Comparison of ENCODE assay signal across 16 mouse cellular contexts in the genomic region with DNA sequence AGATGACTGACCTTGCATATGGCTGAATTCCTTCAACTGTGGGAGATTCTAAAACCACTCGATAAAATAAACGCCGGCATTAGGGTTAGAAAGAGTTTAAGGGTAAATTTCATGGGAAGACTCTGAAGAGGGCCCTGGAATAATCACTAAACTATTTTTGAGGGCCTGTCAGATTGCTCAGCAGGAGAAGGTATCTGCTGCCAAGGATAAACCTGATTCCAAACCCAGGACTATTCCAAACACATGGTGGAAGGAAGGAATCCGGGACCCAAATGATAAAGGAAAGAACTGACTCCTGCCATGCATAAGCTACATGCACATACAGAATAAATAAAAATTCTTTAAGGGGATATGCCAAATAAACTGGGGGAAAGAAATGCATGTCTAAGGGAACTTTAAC.
"Had no signal": no experiment of that assay in that cellular context is flagged by ENCODE, and none has a peak within 500 bp of the region (broad histone marks: within the 10 kb centered on the region; RNA-seq: fewer than 3 reads in every experiment).

No protein-coding gene starts in this region.

- DNase-seq: heart, postnatal 10 days; heart, postnatal 14 days; heart, postnatal 36 days; heart, postnatal 4 days; kidney, adult 11 months; kidney, adult 18-20 months; kidney, adult 2 months; kidney, adult 8-10 months; kidney, adult 9 months; kidney, postnatal 10 days; kidney, postnatal 14 days; kidney, postnatal 25 days; kidney, postnatal 36 days; kidney, postnatal 4 days; layer of hippocampus, adult 9-11 months; layer of hippocampus, postnatal 36 days had no signal
